Mouse (Mus musculus) spleen, postnatal 10 days (tissue): ENCODE results near the gene Lgr4.

ENCODE experiments used
- DNase-seq, 2 experiments: peaks; one replicate each; pipeline ENCODE4 v3.0.0; 2021 to 2022; ENCODE audit warnings: low spot score in 2 of 2

Gene Lgr4

DNA sequence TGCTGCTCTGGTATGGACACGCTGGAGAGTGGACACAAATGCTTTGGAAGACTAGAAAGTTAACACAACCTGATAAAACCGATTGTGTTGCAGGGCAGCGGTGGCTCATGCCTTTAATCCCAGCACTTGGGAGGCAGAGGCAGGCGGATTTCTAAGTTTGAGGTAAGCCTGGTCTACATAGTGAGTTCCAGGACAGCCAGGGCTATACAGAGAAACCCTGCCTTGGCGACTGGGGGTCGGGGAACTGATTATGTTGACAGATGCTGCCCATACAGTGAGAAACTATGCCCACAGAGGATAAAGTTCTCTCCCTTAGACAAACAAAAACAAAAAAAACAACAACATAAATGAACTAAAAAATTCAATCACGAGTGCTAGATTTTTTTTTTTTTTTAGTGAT lies 99.6 kb downstream of the Lgr4 start:
- DNase-seq: no peak

- DNase-seq: peak; percentile 85 to 92
Measured at GRCm38 (mm10) chr2:110017616-110018505, 100.4 kb downstream of the Lgr4 start, which contains the start of gene Ccdc34. Gene Ccdc34 (plus strand): TSS chr2:110017817.

DNA sequence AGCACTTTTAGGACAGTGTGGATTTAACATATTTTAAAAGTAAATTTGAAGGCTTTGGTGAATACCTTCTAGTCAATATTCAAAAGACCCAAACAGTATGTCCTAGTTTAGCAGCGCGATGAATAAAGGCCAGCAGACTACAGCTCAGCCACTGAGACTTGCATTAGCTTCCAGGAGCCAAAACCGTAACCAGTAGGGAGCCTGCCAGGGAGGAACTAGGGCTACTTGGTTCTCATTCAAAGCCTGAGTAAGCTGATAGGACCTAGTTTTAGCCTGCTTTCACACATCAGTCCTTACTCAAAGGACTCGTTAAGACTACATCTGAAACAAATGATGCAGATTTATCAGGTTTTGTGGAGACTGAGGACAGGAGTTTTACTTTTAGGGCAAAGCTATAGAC lies 102.2 kb downstream of the Lgr4 start:
- no peak for DNase-seq

DNA sequence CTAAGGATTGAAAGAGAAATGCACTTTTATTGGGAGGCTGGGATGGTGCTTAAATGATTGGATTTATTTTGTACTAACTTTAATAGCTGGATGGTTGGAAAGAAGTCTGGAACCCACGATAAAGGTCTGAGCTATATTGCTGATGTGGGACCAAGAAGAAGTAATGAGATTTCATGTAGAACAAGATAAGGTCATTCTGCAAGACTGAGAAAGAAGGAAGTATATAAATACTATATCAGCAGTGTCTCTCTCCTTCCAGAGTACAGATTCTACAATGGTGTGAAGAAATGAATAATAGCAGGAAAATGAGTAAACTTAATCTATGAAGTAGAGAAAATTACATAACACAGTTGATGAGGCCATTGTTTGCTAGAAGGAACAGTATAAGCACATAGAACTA lies 103.0 kb downstream of the Lgr4 start:
- no peak for DNase-seq

GRCm38 (mm10) chr2:110036265-110036664 lies 118.8 kb downstream of the Lgr4 start:
- DNase-seq: no peak

DNA sequence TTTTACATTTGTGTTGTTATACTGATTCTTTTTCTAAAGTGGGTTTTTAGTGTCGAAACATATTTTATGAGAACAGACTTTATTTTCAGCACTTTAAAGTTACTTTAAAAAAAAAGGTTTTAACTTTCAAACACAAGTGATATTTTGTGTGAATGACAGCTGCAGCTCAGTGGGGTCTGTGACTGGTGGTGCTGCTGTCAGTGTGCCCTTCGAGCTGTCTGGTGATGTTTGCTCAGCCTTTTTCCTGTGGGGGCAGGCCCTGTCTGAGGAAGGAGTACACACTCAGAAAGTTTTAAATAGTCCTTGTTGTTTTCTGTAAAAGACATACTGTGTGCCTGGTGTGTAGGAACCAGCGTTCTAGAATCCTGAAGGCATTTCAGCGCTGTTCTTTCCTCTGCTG lies 119.2 kb downstream of the Lgr4 start:
- DNase-seq: no peak

GRCm38 (mm10) chr2:110037221-110037620 lies 119.8 kb downstream of the Lgr4 start:
- no peak for DNase-seq

- DNase-seq: no peak
Measured at GRCm38 (mm10) chr2:110038341-110038740, 120.9 kb downstream of the Lgr4 start.

DNA sequence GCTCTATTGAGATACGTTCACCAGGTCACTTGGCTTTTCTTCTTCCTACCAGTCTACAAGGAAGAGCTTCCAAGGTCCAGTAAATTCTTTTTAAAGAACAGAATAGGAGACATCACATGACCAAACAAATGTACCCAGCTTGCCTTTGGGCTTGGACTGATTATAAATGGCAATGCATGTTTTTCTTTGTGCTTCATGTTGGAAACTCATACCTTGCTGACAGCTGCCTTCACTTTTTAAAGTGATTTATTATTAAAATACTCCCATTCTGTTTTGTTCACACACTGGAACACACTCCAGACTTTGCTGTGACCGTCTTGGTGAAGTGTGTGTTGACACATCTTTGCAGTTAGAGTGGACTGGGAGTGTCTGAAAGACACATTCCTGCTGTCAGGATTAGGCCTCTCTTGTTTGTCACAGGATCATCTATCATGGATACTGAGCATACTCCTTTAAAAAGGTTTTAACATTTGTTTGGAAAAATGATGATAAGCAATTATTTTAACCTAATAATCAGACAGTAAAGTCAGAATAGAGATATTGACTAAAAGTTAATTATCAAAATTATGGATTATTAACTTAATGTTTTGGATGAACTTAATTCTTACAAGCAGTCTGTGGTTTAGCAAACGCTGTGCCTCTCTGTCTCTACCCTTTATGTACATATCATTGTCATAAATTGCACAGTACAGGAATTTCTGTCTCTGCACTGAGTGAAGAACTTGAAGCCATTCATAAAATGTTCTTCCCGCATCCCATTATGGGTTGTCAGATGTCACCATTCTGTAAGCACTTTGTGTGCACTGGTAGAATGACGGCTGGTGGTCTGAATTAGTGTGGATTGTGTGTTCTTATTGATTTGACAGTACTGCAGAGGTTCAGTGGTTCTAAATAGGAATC lies 125.7 kb downstream of the Lgr4 start:
- DNase-seq: no peak

- DNase-seq: no peak
Measured at GRCm38 (mm10) chr2:110058424-110058823, 141.0 kb downstream of the Lgr4 start.

GRCm38 (mm10) chr2:110063131-110063530 lies 145.7 kb downstream of the Lgr4 start:
- no peak for DNase-seq
